Mouse (Mus musculus): ENCODE results near the gene Nipa1. TPM values are rescaled to one million over a fixed set of nuclear protein-coding genes. Genes with fewer than 3 reads are reported as not detected.
A peak's percentile ranks its signal among the peaks of the same experiment; 100 is the strongest.

Gene Nipa1
- polyA plus RNA-seq (2015; fragmentation: Nextera tagmentation; extraction: Ambion mirVana): 3.7 and 4.0 TPM in 2 replicates

- ATAC-seq: no peak
- H3K27ac ChIP-seq (ENCODE audit: low read depth, low read length): no peak within 1 kb of the TSS
- H3K4me2 ChIP-seq (replicated peaks; ENCODE audit: low read depth): peak within 1 kb of the TSS; percentile 88
- peak within 1 kb of the TSS; percentile 67 for H3K4me3 ChIP-seq (ENCODE audit: low read depth, low read length)
- no peak for TF ChIP-seq CTCF (IDR thresholded peaks at IDR 0.05; ENCODE audit: low read depth)
- H3K9ac ChIP-seq (ENCODE audit: low read depth, low read length): peak within 1 kb of the TSS; percentile 64
- H3K36me3 ChIP-seq (ENCODE audit: control insufficient read depth, insufficient read depth): no peaks in the 10 kb centered on the region
- H3K4me1 ChIP-seq (replicated peaks; ENCODE audit: control insufficient read depth, insufficient read depth, low read length): no peaks in the 10 kb centered on the region
- no peaks in the 10 kb centered on the region for H3K27me3 ChIP-seq (replicated peaks; ENCODE audit: control insufficient read depth, insufficient read depth, low read length)
- H3K9me3 ChIP-seq (ENCODE audit: control insufficient read depth): no peaks in the 10 kb centered on the region
- 35% methylated on average over 3 of the region's 3 CpGs for WGBS
These were observed at the start of gene Nipa1 for GRCm38 (mm10) chr7:56019930-56020253. Gene Nipa1 (minus strand): TSS chr7:56019954.

- TF ChIP-seq CTCF (IDR thresholded peaks at IDR 0.05; ENCODE audit: low read depth): no peak
- H3K9ac ChIP-seq (ENCODE audit: low read depth, low read length): no peak overlapping the region
- H3K4me3 ChIP-seq (ENCODE audit: low read depth, low read length): no peak overlapping the region
- H3K36me3 ChIP-seq (ENCODE audit: control insufficient read depth, insufficient read depth): peaks cover 9% of the 10 kb centered on the region; the same call in 1 of the 2 replicates
- H3K27me3 ChIP-seq (replicated peaks; ENCODE audit: control insufficient read depth, insufficient read depth, low read length): no peaks in the 10 kb centered on the region
- no peaks in the 10 kb centered on the region for H3K9me3 ChIP-seq (ENCODE audit: control insufficient read depth)
- no peak overlapping the region for H3K4me2 ChIP-seq (replicated peaks; ENCODE audit: low read depth)
- 97% methylated on average over 1 of the region's 1 CpGs for WGBS
- no peak for ATAC-seq
- H3K27ac ChIP-seq (ENCODE audit: low read depth, low read length): peak overlapping the region; percentile 46; the same call in 1 of the 2 replicates
- no peaks in the 10 kb centered on the region for H3K4me1 ChIP-seq (replicated peaks; ENCODE audit: control insufficient read depth, insufficient read depth, low read length)
These were observed 46.9 kb upstream of the Nipa1 start for GRCm38 (mm10) chr7:56066634-56067033.

- H3K4me3 ChIP-seq (ENCODE audit: low read depth, low read length): no peak overlapping the region
- no peak overlapping the region for H3K27ac ChIP-seq (ENCODE audit: low read depth, low read length)
- H3K9me3 ChIP-seq (ENCODE audit: control insufficient read depth): no peaks in the 10 kb centered on the region
- peaks cover 11% of the 10 kb centered on the region; the same call in 1 of the 2 replicates for H3K36me3 ChIP-seq (ENCODE audit: control insufficient read depth, insufficient read depth)
- TF ChIP-seq CTCF (IDR thresholded peaks at IDR 0.05; ENCODE audit: low read depth): no peak
- no peaks in the 10 kb centered on the region for H3K27me3 ChIP-seq (replicated peaks; ENCODE audit: control insufficient read depth, insufficient read depth, low read length)
- H3K4me2 ChIP-seq (replicated peaks; ENCODE audit: low read depth): no peak overlapping the region
- H3K4me1 ChIP-seq (replicated peaks; ENCODE audit: control insufficient read depth, insufficient read depth, low read length): no peaks in the 10 kb centered on the region
- WGBS: 35% methylated on average over 2 of the region's 2 CpGs
- H3K9ac ChIP-seq (ENCODE audit: low read depth, low read length): no peak overlapping the region
- ATAC-seq: peak; percentile 77
These were observed 46.4 kb upstream of the Nipa1 start for GRCm38 (mm10) chr7:56066136-56066535.

GRCm38 (mm10) chr7:56064876-56065275 is 45.1 kb upstream of the Nipa1 start:
- no peak for TF ChIP-seq CTCF (IDR thresholded peaks at IDR 0.05; ENCODE audit: low read depth)
- Histone ChIP-seq H3K27ac (ENCODE audit: low read depth, low read length) (no peak overlapping the region), H3K4me3 (ENCODE audit: low read depth, low read length) (no peak overlapping the region), H3K36me3 (ENCODE audit: control insufficient read depth, insufficient read depth) (peaks cover 11% of the 10 kb centered on the region; the same call in 1 of the 2 replicates), H3K27me3 (replicated peaks; ENCODE audit: control insufficient read depth, insufficient read depth, low read length) (no peaks in the 10 kb centered on the region), H3K9me3 (ENCODE audit: control insufficient read depth) (no peaks in the 10 kb centered on the region), H3K9ac (ENCODE audit: low read depth, low read length) (no peak overlapping the region), H3K4me2 (replicated peaks; ENCODE audit: low read depth) (no peak overlapping the region), H3K4me1 (replicated peaks; ENCODE audit: control insufficient read depth, insufficient read depth, low read length) (no peaks in the 10 kb centered on the region)
- WGBS: 93% methylated on average over 1 of the region's 1 CpGs
- no peak for ATAC-seq

GRCm38 (mm10) chr7:56055338-56055737 is 35.6 kb upstream of the Nipa1 start:
- H3K9me3 ChIP-seq (ENCODE audit: control insufficient read depth): no peaks in the 10 kb centered on the region
- H3K4me3 ChIP-seq (ENCODE audit: low read depth, low read length): no peak overlapping the region
- H3K27me3 ChIP-seq (replicated peaks; ENCODE audit: control insufficient read depth, insufficient read depth, low read length): no peaks in the 10 kb centered on the region
- 83% methylated on average over 3 of the region's 3 CpGs for WGBS
- ATAC-seq: no peak
- no peak overlapping the region for H3K27ac ChIP-seq (ENCODE audit: low read depth, low read length)
- H3K4me2 ChIP-seq (replicated peaks; ENCODE audit: low read depth): no peak overlapping the region
- no peak for TF ChIP-seq CTCF (IDR thresholded peaks at IDR 0.05; ENCODE audit: low read depth)
- H3K9ac ChIP-seq (ENCODE audit: low read depth, low read length): no peak overlapping the region
- H3K4me1 ChIP-seq (replicated peaks; ENCODE audit: control insufficient read depth, insufficient read depth, low read length): no peaks in the 10 kb centered on the region
- H3K36me3 ChIP-seq (ENCODE audit: control insufficient read depth, insufficient read depth): peaks cover 6% of the 10 kb centered on the region

- no peak overlapping the region for H3K27ac ChIP-seq (ENCODE audit: low read depth, low read length)
- H3K27me3 ChIP-seq (replicated peaks; ENCODE audit: control insufficient read depth, insufficient read depth, low read length): no peaks in the 10 kb centered on the region
- no peak for ATAC-seq
- H3K9me3 ChIP-seq (ENCODE audit: control insufficient read depth): no peaks in the 10 kb centered on the region
- H3K4me1 ChIP-seq (replicated peaks; ENCODE audit: control insufficient read depth, insufficient read depth, low read length): no peaks in the 10 kb centered on the region
- H3K9ac ChIP-seq (ENCODE audit: low read depth, low read length): no peak overlapping the region
- peaks cover 6% of the 10 kb centered on the region for H3K36me3 ChIP-seq (ENCODE audit: control insufficient read depth, insufficient read depth)
- no peak for TF ChIP-seq CTCF (IDR thresholded peaks at IDR 0.05; ENCODE audit: low read depth)
- no peak overlapping the region for H3K4me3 ChIP-seq (ENCODE audit: low read depth, low read length)
- no peak overlapping the region for H3K4me2 ChIP-seq (replicated peaks; ENCODE audit: low read depth)
These were observed 33.2 kb upstream of the Nipa1 start for GRCm38 (mm10) chr7:56052996-56053395.

- H3K36me3 ChIP-seq (ENCODE audit: control insufficient read depth, insufficient read depth): no peaks in the 10 kb centered on the region
- under 1% methylated on average over 18 of the region's 18 CpGs for WGBS
- no peak for TF ChIP-seq CTCF (IDR thresholded peaks at IDR 0.05; ENCODE audit: low read depth)
- no peaks in the 10 kb centered on the region for H3K9me3 ChIP-seq (ENCODE audit: control insufficient read depth)
- no peaks in the 10 kb centered on the region for H3K4me1 ChIP-seq (replicated peaks; ENCODE audit: control insufficient read depth, insufficient read depth, low read length)
- peak overlapping the region; percentile 77 for H3K9ac ChIP-seq (ENCODE audit: low read depth, low read length)
- no peaks in the 10 kb centered on the region for H3K27me3 ChIP-seq (replicated peaks; ENCODE audit: control insufficient read depth, insufficient read depth, low read length)
- peak overlapping the region; percentile 75 for H3K4me2 ChIP-seq (replicated peaks; ENCODE audit: low read depth)
- 0 out of 2 replicates have a peak, but pooled peaks have one; percentile 3 for ATAC-seq
- peak overlapping the region; percentile 80 for H3K4me3 ChIP-seq (ENCODE audit: low read depth, low read length)
- peak overlapping the region; percentile 95 for H3K27ac ChIP-seq (ENCODE audit: low read depth, low read length)
These were observed 30.7 kb upstream of the Nipa1 start for GRCm38 (mm10) chr7:56050487-56050911.
